Mouse (Mus musculus): ENCODE results near the gene Timm29. TPM values are rescaled to one million over a fixed set of nuclear protein-coding genes. Genes with fewer than 3 reads are reported as not detected.
A peak's percentile ranks its signal among the peaks of the same experiment; 100 is the strongest.
"Not testable (repeated sequence)": the region's sequence is repeated elsewhere in the genome, so short reads cannot be mapped to it uniquely, and the experiment has no call there.

Timm29 gene
- polyA plus RNA-seq, 1 experiment from 2014 or later: 57.9 TPM

DNA sequence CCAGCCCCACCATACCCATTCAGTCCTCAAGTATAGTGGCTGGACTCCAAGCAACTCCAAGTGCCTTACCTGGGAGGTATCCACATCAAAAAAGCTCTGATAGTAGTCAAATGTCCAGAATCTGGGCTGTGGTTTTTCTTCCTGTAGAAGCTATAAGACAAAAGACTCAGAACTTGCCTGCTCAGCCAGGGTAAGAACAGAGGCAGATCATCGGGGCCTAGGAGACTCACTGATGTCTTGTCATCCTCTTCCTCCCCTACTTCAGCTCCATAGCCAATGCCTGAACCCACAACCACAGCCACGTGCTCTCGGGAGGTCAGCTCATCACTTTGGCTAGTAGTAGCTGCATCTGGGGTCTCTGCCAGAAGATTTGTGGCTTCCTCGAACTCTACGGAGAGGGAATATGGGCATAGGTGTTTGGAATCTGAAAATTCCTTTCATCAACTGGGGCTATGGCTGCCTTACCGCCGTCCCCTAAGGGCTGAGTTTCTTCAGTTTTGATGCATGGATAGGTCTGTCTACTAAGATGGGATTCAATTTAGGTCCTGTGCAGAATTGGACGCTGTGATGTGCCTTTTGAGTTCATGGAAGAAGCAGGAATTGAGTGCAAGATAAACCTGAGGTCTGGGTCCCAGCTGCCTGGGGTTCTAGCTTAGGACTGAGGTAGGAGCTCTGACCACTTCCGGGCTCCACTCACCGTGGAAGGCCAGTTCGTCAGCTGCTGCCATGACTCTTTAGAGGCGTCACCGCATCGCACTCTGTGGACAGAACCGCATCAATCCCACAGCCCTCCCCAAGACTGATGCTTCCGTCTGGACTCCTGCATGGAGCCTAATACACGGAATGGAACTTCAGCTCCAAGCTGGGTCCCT lies 455 bp upstream of the Timm29 start:
- H3K4me1 ChIP-seq (ENCODE audit: control insufficient read depth, insufficient read depth, low read length): peaks cover 12% of the 10 kb centered on the region
- peaks cover 15% of the 10 kb centered on the region for H3K36me3 ChIP-seq (ENCODE audit: control insufficient read depth, insufficient read depth, low read length)
- WGBS: 21% methylated on average over 17 of the region's 17 CpGs

DNA sequence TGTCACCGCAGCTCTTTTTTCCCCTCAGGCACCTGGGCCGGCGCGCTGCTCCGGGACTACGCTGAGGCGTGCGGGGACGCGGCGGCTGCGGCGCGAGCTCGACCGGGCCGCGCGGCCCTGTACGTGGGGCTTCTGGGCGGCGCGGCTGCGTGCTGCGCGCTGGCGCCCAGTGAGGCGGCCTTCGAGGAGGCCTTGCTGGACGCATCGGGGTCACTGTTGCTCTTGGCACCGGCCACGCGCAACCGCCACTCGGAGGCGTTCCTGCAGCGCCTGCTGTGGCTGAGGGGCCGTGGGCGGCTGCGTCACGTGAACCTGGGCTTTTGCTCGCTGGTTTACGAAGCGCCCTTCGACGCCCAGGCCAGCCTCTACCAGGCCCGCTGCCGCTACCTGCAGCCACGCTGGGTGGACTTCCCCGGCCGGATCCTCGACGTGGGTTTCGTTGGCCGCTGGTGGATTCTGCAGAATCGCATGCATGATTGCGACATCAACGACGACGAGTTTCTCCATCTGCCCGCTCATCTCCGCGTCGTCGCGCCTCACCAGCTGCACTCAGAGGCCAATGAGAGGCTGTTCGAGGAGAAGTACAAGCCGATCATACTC lies 700 bp downstream of the Timm29 start:
- H3K27me3 ChIP-seq (ENCODE audit: control insufficient read depth, insufficient read depth, low read length): no peaks in the 10 kb centered on the region
- peak; percentile 87 for DNase-seq (ENCODE audit: low spot score, missing footprints)
- WGBS: 2% methylated on average over 47 of the region's 69 CpGs
- H3K9ac ChIP-seq (ENCODE audit: low read length): peak overlapping the region; percentile 88
- H3K4me1 ChIP-seq (ENCODE audit: control insufficient read depth, insufficient read depth, low read length): peaks cover 12% of the 10 kb centered on the region
- peak overlapping the region; percentile 65 for H3K27ac ChIP-seq (ENCODE audit: low read depth, low read length)
- no peaks in the 10 kb centered on the region for H3K9me3 ChIP-seq (ENCODE audit: control insufficient read depth, low read length)
- H3K4me3 ChIP-seq (ENCODE audit: low read depth, low read length): peak overlapping the region; percentile 80
- H3K36me3 ChIP-seq (ENCODE audit: control insufficient read depth, insufficient read depth, low read length): peaks cover 9% of the 10 kb centered on the region; the same call in 1 of the 2 replicates
- no peak; the same call in 1 of the 2 replicates for ATAC-seq (ENCODE audit: low FRiP score)
- H3K4me2 ChIP-seq: peak overlapping the region; percentile 97

More for the DNA sequence above, 455 bp upstream of the Timm29 start:
- no peaks in the 10 kb centered on the region for H3K9me3 ChIP-seq (ENCODE audit: control insufficient read depth, low read length)
- DNase-seq (ENCODE audit: low spot score, missing footprints): no peak
- H3K4me3 ChIP-seq (ENCODE audit: low read depth, low read length): peak overlapping the region; percentile 80
- H3K4me2 ChIP-seq: peak overlapping the region; percentile 97
- H3K9ac ChIP-seq (ENCODE audit: low read length): peak overlapping the region; percentile 72
- 0 out of 2 replicates have a peak overlapping the region, but pooled peaks have one; percentile 36 for H3K27ac ChIP-seq (ENCODE audit: low read depth, low read length)
- no peak; the same call in 1 of the 2 replicates for ATAC-seq (ENCODE audit: low FRiP score)
- H3K27me3 ChIP-seq (ENCODE audit: control insufficient read depth, insufficient read depth, low read length): no peaks in the 10 kb centered on the region

DNA sequence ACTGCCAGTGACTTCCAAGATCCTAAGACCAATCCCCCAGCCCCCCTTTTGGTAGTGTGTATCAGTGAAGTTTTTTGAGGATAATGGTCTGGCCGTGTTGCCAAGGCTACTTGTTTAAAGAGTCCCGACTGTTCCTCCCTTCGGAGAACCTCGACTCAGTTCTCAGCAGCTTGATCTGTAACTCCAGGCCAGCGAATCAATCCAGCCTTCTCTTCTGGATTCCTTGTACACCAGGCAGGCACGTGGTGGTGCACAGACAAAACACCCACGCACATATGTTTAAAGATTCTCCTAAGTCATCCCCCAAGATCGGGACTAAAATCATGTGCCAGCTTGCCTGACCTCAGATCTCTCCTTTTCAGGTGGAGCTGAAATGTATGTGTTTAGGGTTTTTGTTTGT lies 1.8 kb downstream of the Timm29 start:
- H3K4me2 ChIP-seq: peak overlapping the region; percentile 97
- H3K27ac ChIP-seq (ENCODE audit: low read depth, low read length); H3K4me3 ChIP-seq (ENCODE audit: low read depth, low read length); H3K36me3 ChIP-seq (ENCODE audit: control insufficient read depth, insufficient read depth, low read length); H3K9ac ChIP-seq (ENCODE audit: low read length); ATAC-seq (ENCODE audit: low FRiP score); H3K27me3 ChIP-seq (ENCODE audit: control insufficient read depth, insufficient read depth, low read length); DNase-seq (ENCODE audit: low spot score, missing footprints); H3K9me3 ChIP-seq (ENCODE audit: control insufficient read depth, low read length): not testable (repeated sequence)
- peaks cover 12% of the 10 kb centered on the region for H3K4me1 ChIP-seq (ENCODE audit: control insufficient read depth, insufficient read depth, low read length)
- 92% methylated on average over 8 of the region's 8 CpGs for WGBS

DNA sequence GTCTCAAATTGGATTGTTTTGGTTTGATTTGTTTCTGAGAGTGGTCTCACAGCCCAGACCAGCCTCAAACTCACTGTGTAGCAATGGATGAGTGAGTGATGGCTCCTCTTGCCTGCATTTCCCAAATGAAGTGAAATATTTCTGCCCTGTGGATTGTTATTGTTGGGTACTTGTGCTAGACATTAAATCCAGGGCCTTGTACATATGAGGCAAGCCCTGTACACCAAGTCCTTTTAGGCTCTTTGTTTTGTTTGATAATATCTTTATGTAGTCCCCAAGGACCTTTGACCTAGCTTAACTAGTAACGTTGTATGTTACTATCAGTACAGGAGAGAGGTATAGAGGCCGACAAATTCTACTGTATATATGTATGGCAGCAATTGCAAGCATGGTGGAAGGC lies 2.3 kb downstream of the Timm29 start:
- no peak for ATAC-seq (ENCODE audit: low FRiP score)
- Histone ChIP-seq H3K27ac (ENCODE audit: low read depth, low read length) (no peak overlapping the region), H3K9ac (ENCODE audit: low read length) (no peak overlapping the region), H3K4me2 (no peak overlapping the region), H3K4me3 (ENCODE audit: low read depth, low read length) (no peak overlapping the region), H3K27me3 (ENCODE audit: control insufficient read depth, insufficient read depth, low read length) (no peaks in the 10 kb centered on the region), H3K36me3 (ENCODE audit: control insufficient read depth, insufficient read depth, low read length) (no peaks in the 10 kb centered on the region; the same call in 1 of the 2 replicates), H3K4me1 (ENCODE audit: control insufficient read depth, insufficient read depth, low read length) (peaks cover 12% of the 10 kb centered on the region), H3K9me3 (ENCODE audit: control insufficient read depth, low read length) (no peaks in the 10 kb centered on the region)
- DNase-seq (ENCODE audit: low spot score, missing footprints): no peak
- WGBS: 89% methylated on average over 2 of the region's 2 CpGs

DNA sequence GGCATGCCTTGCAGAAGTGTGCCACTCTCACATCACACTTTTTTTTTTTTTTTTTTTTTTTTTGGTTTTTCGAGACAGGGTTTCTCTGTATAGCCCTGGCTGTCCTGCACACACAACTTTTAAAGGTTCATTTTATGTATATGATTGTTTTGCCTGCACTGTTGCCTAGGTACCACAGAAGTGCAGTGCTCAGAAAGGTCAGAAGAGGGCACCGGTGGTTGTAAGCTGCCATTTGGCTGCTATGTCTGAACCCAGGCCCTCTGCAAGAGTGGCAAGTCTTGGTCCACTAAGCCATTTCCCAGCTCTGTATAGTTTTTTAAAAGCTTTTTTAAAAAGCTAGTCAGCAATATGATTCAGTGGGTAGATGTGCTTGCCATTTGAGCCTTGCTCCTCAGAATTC lies 5.7 kb downstream of the Timm29 start:
- no peak overlapping the region for H3K4me2 ChIP-seq
- no peak for ATAC-seq (ENCODE audit: low FRiP score)
- H3K4me3 ChIP-seq (ENCODE audit: low read depth, low read length): no peak overlapping the region
- H3K9ac ChIP-seq (ENCODE audit: low read length): no peak overlapping the region
- H3K4me1 ChIP-seq (ENCODE audit: control insufficient read depth, insufficient read depth, low read length): peaks cover 8% of the 10 kb centered on the region
- H3K36me3 ChIP-seq (ENCODE audit: control insufficient read depth, insufficient read depth, low read length): no peaks in the 10 kb centered on the region
- no peak overlapping the region for H3K27ac ChIP-seq (ENCODE audit: low read depth, low read length)
- H3K9me3 ChIP-seq (ENCODE audit: control insufficient read depth, low read length): no peaks in the 10 kb centered on the region
- no peaks in the 10 kb centered on the region for H3K27me3 ChIP-seq (ENCODE audit: control insufficient read depth, insufficient read depth, low read length)
- WGBS: 26% methylated on average over 2 of the region's 2 CpGs
- no peak for DNase-seq (ENCODE audit: low spot score, missing footprints)

DNA sequence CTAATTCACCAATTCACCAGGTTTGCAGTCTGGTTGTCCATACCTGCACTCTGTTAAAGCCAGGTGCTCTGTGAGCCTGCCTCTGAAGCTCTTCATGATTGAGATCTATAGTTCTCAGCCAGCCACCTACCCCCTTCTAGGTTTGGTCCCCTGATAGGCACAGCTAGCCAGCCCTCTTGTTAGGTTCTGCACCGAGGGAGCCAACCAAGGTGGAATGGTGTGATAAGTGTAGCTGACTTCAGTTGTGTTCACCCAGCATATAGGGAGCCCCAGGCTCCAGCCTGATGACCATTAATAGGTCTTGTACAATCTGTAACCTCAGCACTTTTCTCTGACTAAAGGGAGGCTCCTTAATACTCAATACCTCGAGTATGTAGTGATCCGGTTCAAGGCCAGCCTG lies 7.7 kb downstream of the Timm29 start:
- no peaks in the 10 kb centered on the region for H3K9me3 ChIP-seq (ENCODE audit: control insufficient read depth, low read length)
- 78% methylated on average over 3 of the region's 3 CpGs for WGBS
- no peak overlapping the region for H3K4me3 ChIP-seq (ENCODE audit: low read depth, low read length)
- H3K4me2 ChIP-seq: no peak overlapping the region
- H3K27ac ChIP-seq (ENCODE audit: low read depth, low read length): no peak overlapping the region
- H3K9ac ChIP-seq (ENCODE audit: low read length): no peak overlapping the region
- DNase-seq (ENCODE audit: low spot score, missing footprints) (no peak), ATAC-seq (ENCODE audit: low FRiP score) (no peak)
- no peaks in the 10 kb centered on the region for H3K27me3 ChIP-seq (ENCODE audit: control insufficient read depth, insufficient read depth, low read length)
- no peaks in the 10 kb centered on the region for H3K36me3 ChIP-seq (ENCODE audit: control insufficient read depth, insufficient read depth, low read length)
- no peaks in the 10 kb centered on the region for H3K4me1 ChIP-seq (ENCODE audit: control insufficient read depth, insufficient read depth, low read length)

DNA sequence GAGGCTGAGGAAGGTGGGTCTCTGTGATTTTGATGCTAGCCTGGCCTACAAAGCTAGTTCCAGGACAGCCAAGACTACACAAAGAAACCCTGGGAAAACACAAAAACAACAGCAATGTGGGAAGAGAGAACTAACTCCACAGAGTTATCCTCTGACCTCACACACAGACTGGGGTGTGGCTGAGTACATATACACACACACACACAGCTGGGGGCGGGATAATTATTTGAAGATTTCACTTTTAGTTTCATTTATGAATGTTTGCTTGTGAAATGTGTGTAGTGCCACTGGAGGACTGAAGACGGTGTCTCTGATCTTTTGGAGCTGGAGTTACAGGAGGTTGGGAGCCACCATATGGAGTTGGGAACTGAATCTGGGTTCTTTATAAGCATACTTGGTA lies 8.6 kb downstream of the Timm29 start:
- no peak overlapping the region for H3K4me3 ChIP-seq (ENCODE audit: low read depth, low read length)
- H3K4me1 ChIP-seq (ENCODE audit: control insufficient read depth, insufficient read depth, low read length): no peaks in the 10 kb centered on the region
- H3K9ac ChIP-seq (ENCODE audit: low read length): no peak overlapping the region
- 89% methylated on average over 2 of the region's 2 CpGs for WGBS
- no peaks in the 10 kb centered on the region for H3K36me3 ChIP-seq (ENCODE audit: control insufficient read depth, insufficient read depth, low read length)
- no peaks in the 10 kb centered on the region for H3K9me3 ChIP-seq (ENCODE audit: control insufficient read depth, low read length)
- no peak for ATAC-seq (ENCODE audit: low FRiP score)
- H3K4me2 ChIP-seq: no peak overlapping the region
- H3K27ac ChIP-seq (ENCODE audit: low read depth, low read length): no peak overlapping the region
- DNase-seq (ENCODE audit: low spot score, missing footprints): no peak
- no peaks in the 10 kb centered on the region for H3K27me3 ChIP-seq (ENCODE audit: control insufficient read depth, insufficient read depth, low read length)

DNA sequence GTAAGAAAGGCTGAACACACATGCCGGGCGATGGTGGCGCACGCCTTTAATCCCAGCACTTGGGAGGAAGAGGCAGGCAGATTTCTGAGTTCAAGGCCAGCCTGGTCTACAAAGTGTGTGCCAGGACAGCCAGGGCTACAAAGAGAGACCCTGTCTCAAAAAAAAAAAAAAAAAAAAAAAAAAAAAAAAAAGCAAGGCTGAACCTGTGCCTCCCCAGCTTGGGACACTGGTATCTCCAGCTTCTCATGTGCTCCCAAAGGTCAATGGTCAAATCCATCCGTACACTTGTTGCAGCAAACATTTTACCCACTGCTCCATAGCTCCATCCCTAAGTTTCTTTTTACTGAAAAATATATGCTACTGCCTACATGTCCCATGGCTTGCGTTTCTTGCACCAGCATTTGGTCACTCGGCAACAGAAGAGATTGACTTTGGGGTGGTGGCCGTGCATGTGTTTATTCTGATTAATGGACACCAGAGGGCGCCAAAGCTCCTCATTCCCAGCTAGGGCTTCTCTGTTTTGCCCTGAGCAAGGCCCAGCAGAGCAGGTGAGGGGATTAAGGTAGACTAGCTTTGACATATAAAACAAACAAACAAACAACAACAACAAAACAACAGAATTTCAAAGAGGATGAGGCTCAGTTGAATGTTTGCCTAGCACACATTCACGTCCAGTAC lies 9.3 kb downstream of the Timm29 start:
- Histone ChIP-seq H3K36me3 (ENCODE audit: control insufficient read depth, insufficient read depth, low read length) (no peaks in the 10 kb centered on the region), H3K4me2 (no peak overlapping the region), H3K4me3 (ENCODE audit: low read depth, low read length) (no peak overlapping the region), H3K4me1 (ENCODE audit: control insufficient read depth, insufficient read depth, low read length) (no peaks in the 10 kb centered on the region), H3K27ac (ENCODE audit: low read depth, low read length) (no peak overlapping the region), H3K9ac (ENCODE audit: low read length) (no peak overlapping the region), H3K9me3 (ENCODE audit: control insufficient read depth, low read length) (no peaks in the 10 kb centered on the region), H3K27me3 (ENCODE audit: control insufficient read depth, insufficient read depth, low read length) (no peaks in the 10 kb centered on the region)
- 47% methylated on average over 10 of the region's 10 CpGs for WGBS
- DNase-seq (ENCODE audit: low spot score, missing footprints) (peak; percentile 93), ATAC-seq (ENCODE audit: low FRiP score) (peak; percentile 74; the same call in 1 of the 2 replicates)

DNA sequence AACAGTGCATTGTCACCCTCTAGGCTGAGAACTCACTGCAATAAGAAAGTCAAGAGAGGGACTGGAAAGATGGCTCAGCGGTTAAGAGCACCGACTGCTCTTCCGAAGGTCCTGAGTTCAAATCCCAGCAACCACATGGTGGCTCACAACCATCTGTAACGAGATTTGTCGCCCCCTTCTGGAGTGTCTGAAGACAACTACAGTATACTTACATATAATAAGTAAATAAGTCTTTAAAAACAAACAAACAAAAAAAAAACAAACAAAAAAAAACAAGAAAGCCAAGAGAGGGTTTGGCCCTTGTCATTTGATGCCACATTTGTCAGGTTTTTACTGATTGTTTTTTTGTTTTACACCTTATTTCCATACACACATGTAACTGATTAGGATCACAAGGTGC lies 11.6 kb downstream of the Timm29 start:
- Histone ChIP-seq H3K36me3 (ENCODE audit: control insufficient read depth, insufficient read depth, low read length) (no peaks in the 10 kb centered on the region), H3K4me1 (ENCODE audit: control insufficient read depth, insufficient read depth, low read length) (no peaks in the 10 kb centered on the region), H3K9ac (ENCODE audit: low read length) (no peak overlapping the region), H3K4me3 (ENCODE audit: low read depth, low read length) (no peak overlapping the region), H3K27ac (ENCODE audit: low read depth, low read length) (no peak overlapping the region), H3K9me3 (ENCODE audit: control insufficient read depth, low read length) (no peaks in the 10 kb centered on the region), H3K27me3 (ENCODE audit: control insufficient read depth, insufficient read depth, low read length) (no peaks in the 10 kb centered on the region), H3K4me2 (no peak overlapping the region)
- WGBS: 74% methylated on average over 5 of the region's 5 CpGs
- DNase-seq (ENCODE audit: low spot score, missing footprints) (no peak), ATAC-seq (ENCODE audit: low FRiP score) (no peak)

Data from midbrain, embryonic 11.5 days (tissue).